Mouse (Mus musculus): ENCODE data around the gene Eya3.
"Not testable (repeated sequence)": the region's sequence is repeated elsewhere in the genome, so short reads cannot be mapped to it uniquely, and the experiment has no call there.

The Eya3 gene

DNA sequence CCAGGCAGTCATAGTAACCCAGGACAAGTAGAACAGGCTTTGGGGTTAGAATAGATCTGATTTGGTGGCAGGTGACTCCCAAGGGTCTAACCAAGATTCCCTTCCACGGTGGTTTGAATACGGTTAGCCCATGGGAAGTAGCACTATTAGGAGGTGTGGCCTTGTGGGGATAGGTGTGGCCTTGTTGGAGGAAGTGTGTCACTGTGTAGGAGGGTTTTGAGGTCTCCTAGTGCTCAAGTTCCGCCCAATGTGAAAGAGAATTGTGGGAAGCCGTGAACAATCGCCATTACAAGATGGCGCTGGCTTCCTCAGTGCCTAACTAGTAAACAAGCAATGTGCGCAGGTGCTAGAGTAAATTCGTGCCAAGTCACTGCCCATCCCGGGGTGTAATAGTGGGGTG, 98.4 kb downstream of the Eya3 start:
- in situ Hi-C loops (cut with MboI, MseI): not testable (repeated sequence)

DNA sequence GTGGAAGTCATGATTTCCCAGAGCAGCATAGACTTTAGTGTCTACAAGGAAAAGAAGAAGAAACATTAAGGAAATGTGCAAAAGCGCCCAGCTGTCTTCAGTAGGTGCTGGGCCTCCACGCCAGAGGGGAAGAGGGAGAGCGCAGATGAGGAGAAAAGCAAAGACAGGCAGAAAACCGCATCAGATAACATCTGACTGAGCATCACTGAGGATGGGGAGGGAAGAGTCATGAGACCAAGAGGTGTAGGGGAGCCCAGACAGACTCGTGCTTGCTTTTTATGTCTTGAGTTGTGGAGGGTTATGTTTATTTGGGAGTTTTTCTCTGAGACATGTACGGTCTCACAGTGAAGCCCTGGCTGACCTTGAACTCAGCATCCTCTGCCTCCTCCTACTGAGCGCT, 102.7 kb downstream of the Eya3 start:
- in situ Hi-C loops (cut with MboI, MseI): no loop called here

DNA sequence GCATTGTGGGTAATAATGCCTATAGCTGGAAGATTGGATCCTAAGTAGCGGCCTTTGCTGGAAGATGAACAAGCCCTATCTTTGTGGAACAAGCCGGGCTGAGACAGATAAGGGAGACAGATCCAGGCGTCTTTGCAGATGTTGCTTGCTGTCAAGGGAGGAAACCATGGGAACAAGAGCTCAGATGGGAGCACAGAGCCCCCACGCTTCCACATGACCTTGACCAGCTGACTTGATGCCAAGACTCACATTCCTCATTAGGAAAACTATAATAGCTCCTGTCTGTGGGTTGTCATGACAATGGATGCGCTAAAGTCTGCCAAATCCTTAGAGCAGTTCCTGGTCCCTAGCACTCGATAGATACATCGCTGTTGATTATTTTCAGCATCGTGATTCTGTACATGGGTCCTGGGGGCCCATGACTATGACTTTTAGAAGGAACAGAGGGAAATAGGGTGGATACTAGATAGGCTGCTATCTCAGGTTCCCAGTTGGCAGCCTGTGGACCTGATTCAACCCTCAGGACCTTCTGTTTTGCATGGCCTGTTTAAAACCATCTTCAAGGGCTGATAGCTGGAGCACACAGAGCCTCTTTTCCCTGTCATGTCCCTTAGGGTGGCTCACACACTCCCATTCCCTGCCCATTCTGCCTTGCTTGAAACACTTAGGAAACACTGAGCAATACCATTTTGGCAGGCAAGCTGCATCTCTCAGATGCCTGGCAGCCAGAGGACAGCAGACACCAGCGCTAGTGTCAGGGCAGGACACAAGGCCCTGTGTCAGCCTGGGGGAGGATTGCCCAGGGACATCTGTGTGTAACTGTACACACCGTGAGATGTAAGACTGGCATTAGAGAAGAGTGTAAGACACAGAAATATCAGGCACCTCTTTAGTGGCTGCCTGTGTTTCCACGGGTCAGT, 105.5 kb downstream of the Eya3 start:
- in situ Hi-C loops (cut with MboI, MseI): no loop called here

DNA sequence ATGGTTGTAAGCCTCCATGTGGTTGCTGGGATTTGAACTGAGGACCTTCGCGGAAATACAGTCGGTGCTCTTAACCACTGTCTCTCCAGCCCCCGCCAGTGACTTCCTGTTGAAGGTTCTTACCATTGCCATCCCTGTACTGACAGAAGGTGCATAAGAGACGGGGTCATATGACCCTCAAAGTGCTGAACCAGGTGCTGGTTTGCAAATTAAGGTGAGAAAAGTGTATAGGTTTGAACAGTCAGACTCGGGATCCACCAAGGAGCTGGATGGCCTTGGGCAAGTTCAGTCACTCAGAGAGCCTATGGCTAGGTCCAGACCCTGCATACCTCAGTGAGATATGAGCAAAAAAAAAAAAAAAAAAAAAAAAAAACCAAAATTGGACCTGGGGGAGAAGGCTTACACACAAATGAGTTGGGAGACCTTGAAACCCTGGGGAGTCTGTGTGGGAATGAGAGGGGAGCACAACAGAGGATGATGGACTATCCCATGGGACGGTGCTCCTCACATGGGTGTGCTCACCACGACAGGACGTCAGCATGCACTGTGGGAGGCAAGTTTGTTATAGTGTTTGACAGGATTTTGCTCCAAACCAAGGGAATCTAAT, 108.2 kb downstream of the Eya3 start:
- in situ Hi-C loops (cut with MboI, MseI): no loop called here

DNA sequence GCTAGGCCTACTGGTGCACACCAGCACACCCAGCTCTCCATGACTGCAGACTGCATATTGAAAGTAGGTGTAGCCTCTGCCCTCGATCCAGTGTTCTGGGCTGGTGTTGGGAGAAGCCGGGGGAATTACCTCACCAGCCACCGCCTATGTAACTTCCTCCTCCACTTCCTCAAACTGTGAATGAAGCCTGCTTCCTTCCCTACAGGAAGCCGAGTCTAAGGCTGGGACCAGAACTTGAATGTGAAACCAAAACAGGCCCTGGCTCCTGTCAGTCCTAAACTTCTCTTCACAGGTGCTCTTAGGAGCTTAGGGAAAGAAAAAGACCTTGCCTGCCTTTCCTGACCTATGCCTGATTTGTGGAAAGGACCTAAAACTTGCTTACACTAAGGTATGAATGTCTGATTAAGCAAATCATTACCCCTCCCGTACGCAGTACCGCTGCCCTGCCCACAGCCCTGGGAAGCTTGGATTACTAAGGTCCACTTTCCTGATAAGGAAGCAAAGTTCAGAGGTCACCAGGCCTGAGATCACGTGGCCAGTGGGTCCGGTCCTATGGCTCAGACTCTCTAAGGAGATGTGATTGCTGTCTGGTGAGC, 109.0 kb downstream of the Eya3 start:
- in situ Hi-C loops (cut with MboI, MseI): no loop called here

DNA sequence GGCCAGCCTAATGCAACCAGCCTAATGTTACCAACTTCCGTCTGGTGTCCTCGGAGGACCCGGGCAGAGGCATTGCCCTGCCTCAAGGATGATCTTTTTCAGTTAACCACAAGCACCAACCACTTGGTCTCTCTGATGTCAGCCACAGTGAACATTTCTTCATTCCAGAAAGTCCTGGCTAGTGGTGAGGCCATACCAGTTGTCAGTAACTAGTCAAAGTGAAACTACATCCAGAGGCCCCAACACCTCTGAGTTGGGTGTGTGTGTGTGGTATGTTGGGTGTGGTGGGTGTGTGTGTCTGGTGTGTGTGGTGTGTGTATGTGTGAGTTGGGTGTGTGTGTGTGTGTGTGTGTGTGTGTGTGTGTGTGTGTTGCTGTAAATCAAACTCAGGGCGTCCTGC, 110.0 kb downstream of the Eya3 start:
- in situ Hi-C loops (cut with MboI, MseI): no loop called here

DNA sequence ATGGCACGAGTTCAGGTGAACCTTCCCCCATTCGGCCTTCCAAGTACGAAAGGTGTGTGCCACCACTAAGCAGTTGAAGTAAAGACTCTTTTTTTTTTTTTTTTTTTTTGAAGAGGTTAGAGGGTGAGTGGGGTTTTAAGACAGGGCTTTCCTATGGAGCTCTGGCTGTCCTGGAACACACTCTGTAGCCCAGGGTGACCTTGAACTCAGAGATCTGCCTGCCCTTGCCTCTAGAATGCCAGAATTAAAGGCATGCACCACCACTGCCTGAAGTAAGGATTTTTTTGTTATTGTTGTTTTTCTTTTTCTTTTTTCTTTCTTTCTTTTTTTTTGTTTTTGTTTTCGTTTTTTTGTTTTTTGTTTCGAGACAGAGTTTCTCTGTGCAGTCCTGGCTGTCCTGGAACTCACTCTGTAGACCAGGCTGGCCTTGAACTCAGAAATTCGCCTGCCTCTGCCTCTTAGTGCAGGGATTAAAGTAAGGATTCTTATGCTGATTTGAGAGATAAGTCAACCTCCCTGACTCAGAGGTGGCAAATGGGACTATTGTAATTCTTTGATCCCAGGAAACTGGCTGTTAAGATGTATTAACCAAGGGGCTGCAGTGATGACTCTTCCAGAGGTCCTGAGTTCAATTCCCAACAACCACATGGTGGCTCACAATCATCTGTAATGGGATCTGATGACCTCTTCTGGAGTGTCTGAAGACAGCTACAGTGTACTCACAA, 110.6 kb downstream of the Eya3 start:
- in situ Hi-C loops (cut with MboI, MseI): no loop called here

DNA sequence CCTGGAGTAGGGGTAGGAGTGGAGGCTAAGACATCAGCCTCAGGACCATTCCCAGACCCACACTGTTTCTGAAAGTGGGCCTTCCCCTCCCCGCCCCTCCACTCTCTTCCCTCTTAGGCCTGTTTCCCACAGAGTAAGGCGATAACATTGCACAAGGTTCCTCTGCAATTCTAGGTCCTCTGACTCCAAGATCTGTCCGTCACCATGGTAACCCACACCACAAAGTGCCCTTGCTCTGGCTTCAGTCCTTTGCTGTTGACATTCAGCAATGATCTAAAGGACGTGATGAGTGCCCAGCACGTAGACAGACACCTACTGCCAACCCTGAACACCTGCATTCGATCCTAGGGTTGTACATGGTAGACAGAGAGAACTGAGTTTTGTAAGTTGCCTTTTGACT, 114.2 kb downstream of the Eya3 start:
- in situ Hi-C loops (cut with MboI, MseI): no loop called here

DNA sequence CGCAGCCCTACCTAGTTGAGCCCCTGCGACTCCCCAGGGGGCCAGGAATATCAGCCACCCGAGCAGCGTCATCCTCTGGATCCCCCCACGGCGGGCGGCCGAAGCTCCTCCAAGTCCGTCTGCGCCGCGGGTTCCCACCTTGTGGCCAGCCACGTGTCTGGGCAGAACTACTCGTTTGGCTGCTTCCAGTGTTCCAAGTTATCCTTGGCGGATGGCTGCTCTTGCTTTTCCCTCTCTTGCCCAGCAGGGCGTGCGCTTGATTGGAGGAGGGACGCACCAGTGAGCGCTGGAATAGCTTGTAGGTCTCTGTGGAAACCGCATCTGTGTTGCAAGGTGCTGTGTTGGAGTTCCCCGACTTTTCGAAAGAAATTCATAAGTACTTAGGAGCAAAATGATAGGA, 118.2 kb downstream of the Eya3 start, which contains the start of gene Smpdl3b:
Gene Smpdl3b, minus strand, starts transcription at position 279 of the 400 bp plus-strand sequence.
- in situ Hi-C loops (cut with MboI, MseI): no loop called here

DNA sequence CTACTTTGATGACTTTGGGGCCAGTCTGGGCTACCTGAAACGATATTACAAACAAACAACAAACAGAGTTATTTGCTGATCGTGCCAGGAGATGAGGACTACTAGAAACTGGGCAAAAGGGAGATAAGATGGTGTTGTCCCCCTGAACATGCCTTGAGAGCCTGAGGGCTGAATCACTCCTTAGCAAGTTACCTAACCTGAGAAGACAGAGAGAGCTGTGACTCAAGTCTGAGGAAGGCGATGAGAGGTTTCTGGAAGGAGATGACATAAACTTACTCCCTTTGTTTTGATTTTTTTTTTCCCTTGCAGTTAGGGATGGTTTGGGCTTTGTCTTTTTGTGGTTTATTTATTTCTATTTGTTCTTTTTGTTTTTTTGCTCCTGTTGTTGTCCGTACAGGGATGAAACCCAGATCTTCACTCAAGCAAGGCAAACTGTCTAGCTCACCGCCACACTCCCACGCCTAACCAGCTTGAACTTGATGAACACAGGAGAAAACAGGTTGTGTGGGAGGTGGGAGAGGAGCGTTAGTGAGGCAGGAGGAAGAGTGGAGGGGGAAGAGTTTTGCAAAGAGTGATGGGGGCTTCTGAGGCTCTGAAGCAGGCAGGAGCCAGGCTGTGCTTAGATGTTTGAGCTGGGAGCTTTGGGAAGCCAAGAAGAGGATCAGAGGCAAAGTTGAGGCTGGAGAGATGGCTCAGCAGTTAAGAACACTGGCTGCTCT, 119.0 kb downstream of the Eya3 start:
- in situ Hi-C loops (cut with MboI, MseI): no loop called here

DNA sequence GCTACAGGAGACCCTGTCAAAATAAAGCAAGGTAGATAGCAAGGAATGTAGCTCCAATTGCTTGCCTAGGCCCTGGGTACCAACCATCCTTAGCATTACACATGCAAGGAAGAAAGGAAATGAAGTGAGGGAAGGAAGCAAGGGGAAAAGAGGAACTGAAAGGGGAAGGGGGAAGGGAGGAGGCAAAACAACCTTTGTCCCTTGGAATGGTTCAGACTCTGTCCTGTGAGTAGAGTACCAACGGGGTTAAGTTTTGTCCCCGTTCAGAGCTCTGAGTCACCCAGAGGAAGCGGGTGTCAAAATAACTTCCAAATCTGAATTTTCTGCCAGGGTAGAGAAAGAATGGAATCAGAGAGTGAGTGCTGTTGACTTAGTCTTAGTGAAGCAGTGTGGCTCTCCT, 121.5 kb downstream of the Eya3 start:
- in situ Hi-C loops (cut with MboI, MseI): no loop called here

DNA sequence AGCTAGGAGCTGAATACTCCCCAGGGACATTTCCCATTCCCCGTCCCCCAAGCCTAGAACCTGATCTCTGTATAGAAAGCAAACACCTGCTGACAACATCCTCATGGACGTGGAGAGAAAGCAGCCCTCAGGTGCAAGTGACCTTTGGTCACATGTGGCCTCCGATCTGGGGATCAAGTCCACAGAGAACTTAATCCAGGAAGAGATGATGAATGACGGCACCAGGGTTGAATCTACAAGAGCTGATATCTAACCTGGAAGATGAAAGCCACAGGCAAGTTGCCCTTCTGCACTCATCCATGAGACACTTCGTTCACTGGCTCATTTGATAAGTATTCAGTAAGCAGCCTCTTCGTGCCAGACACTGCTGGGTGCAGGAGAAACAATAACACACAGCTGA, 123.8 kb downstream of the Eya3 start:
- in situ Hi-C loops (cut with MboI, MseI): no loop called here

DNA sequence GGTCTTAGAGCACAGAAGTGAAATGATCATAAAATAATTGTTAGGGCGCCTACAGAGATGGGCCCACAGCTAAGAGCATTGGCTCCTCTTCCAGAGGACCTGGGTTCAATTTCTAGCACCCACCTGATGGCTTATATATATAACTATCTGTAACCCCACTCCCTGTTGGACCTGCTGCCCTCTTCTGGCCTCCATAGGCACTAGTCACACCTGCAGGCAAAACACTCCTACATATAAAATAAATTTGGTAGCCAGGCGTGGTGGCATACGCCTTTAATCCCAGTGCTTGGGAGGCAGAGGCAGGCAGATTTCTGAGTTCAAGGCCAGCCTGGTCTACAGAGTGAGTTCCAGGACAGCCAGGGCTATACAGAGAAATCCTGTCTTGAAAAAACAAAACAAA, 124.3 kb downstream of the Eya3 start:
- in situ Hi-C loops (cut with MboI, MseI): not testable (repeated sequence)

DNA sequence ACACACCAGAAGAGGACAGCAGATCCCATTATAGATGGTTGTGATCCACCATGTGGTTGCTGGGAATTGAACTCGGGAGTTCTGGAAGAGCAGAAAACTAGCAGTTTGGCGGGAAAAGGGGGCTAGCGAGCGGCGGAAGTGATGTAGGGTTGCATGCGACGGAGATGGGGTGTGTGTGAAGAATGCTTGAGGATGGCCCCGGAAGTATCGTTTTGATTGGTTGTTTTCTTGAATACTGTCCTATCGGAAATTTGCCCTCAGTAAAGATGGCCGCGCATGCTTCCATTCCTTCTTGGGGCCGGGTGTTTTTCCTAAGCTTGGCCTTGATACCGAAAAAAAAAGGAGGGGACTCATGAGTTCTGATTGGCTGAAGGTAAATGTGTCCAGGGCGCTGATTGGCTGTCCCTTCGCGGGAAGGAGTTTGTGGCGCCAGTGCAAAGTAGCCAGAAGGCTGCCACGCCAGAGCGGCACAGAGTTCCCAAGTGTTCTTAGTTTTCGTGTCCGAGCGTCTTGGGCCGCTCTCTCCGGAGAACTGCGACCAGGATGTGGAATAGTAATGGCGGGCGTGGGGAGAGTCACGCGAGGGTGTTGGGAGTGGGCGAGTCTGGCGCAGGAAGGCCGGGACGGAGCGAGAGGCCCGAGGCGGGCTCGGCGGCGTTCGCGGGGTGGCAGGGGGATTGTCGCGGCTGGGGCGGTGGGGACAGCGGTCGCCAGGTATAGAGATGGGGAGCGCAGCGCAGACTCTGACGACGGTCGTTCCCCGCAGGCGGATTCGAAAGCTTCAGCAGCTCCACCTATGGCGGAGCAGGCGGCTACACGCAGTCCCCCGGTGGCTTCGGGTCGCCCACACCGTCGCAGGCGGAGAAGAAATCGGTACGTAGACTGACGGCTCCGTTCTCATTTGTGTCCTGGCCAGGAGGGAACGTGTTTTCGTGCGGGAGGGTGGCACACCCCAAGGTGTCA, 129.4 kb downstream of the Eya3 start, which contains the start of gene Rpa2:
Gene Rpa2, plus strand, starts transcription at position 419 of the 963 bp plus-strand sequence.
- in situ Hi-C loops (cut with MboI, MseI): no loop called here

DNA sequence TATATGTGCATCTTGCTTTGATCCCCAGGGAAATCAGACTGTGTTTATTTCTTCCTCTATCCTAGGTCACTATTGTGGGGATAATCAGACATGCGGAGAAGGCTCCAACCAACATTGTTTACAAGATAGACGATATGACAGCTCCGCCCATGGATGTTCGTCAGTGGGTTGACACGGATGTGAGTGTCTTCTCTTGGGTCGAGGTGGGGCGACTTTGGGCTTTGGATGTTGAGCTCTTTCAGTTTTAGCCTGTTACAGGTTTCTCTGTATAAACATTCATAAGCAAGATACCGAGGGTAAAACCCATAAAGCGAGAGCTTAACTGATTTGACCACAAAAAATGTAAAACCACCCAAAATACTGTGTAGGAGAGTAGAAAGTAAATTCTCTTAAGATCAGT, 133.0 kb downstream of the Eya3 start:
- in situ Hi-C loops (cut with MboI, MseI): no loop called here
